Mouse (Mus musculus): Measurements from ENCODE around the gene Lpar5.

Lpar5 gene

GRCm38 (mm10) chr6:125071170-125071895 lies 3.6 kb downstream of the Lpar5 start:
- CTCF ChIA-PET: interaction anchor here (0.6 to 2.5 kb wide), 7 partner anchors 13 to 224 kb away, joined by 3 to 9 read pairs (median 5); no protein-coding TSS in a partner anchor
- POLR2A ChIA-PET: interaction anchor here in 3 of 4 experiments (0.6 to 5.4 kb wide), 21 partner anchors 10 to 359 kb away, joined by 3 to 30 read pairs (median 4); partner anchors contain the start of genes Emg1 (in 1 of the 3), Gapdh (in 1 of the 3), Grcc10 (in 1 of the 3) and Phb2 (in 1 of the 3)

- CTCF ChIA-PET: interaction anchor here in 3 of 4 experiments (0.7 to 1.6 kb wide), 3 partner anchors 13 to 224 kb away, joined by 3 to 8 read pairs (median 3); no protein-coding TSS in a partner anchor
- POLR2A ChIA-PET: interaction anchor here in 3 of 4 experiments (0.5 to 5.4 kb wide), 15 partner anchors 10 to 331 kb away, joined by 3 to 30 read pairs (median 4); partner anchors contain the start of genes Acrbp (in 2 of the 3) and Grcc10 (in 1 of the 3)
Observed at GRCm38 (mm10) chr6:125071896-125072279, 4.2 kb downstream of the Lpar5 start.

- ChIA-PET CTCF (interaction anchor here (0.6 to 1.6 kb wide), 12 partner anchors 8 to 226 kb away, joined by 3 to 6 read pairs (median 4); partner anchors contain the start of gene Acrbp (in 1 of the 4)), POLR2A (interaction anchor here (0.5 to 5.4 kb wide), 22 partner anchors 8 to 333 kb away, joined by 3 to 30 read pairs (median 3); partner anchors contain the start of genes Acrbp (in 1 of the 4), Gapdh (in 1 of the 4), Grcc10 (in 1 of the 4) and Mlf2 (in 1 of the 4))
Observed at GRCm38 (mm10) chr6:125073825-125074224, 6.1 kb downstream of the Lpar5 start.

GRCm38 (mm10) chr6:125081394-125081793 lies 13.7 kb downstream of the Lpar5 start:
- ChIA-PET POLR2A (interaction anchor here (0.5 to 3.3 kb wide), 28 partner anchors 8 to 340 kb away, joined by 3 to 24 read pairs (median 4); partner anchors contain the start of genes Lpar5 (in 2 of the 4), Acrbp (in 1 of the 4), Gapdh (in 1 of the 4) and Grcc10 (in 1 of the 4)), CTCF (interaction anchor here (0.6 to 2.8 kb wide), 29 partner anchors 8 to 379 kb away, joined by 3 to 21 read pairs (median 4); partner anchors contain the start of genes Acrbp (in 2 of the 4), Lpar5 (in 2 of the 4), Atn1 (in 1 of the 4) and Zfp384 (in 1 of the 4))

GRCm38 (mm10) chr6:125081797-125082560 lies 14.3 kb downstream of the Lpar5 start:
- POLR2A ChIA-PET: interaction anchor here (0.5 to 3.3 kb wide), 28 partner anchors 9 to 341 kb away, joined by 3 to 24 read pairs (median 4); partner anchors contain the start of genes Lpar5 (in 2 of the 4), Acrbp (in 1 of the 4), Gapdh (in 1 of the 4) and Grcc10 (in 1 of the 4)
- CTCF ChIA-PET: interaction anchor here (0.6 to 2.8 kb wide), 32 partner anchors 8 to 379 kb away, joined by 3 to 21 read pairs (median 4); partner anchors contain the start of genes Acrbp (in 2 of the 4), Lpar5 (in 2 of the 4), Atn1 (in 1 of the 4) and Zfp384 (in 1 of the 4)

GRCm38 (mm10) chr6:125082801-125083386 lies 15.2 kb downstream of the Lpar5 start:
- ChIA-PET POLR2A (interaction anchor here in 2 of 4 experiments (0.5 to 3.3 kb wide), 10 partner anchors 9 to 232 kb away, joined by 3 to 24 read pairs (median 7); partner anchors contain the start of genes Lpar5 (in 2 of the 2) and Acrbp (in 1 of the 2)), CTCF (interaction anchor here (0.5 to 2.8 kb wide), 15 partner anchors 8 to 366 kb away, joined by 3 to 21 read pairs (median 4); partner anchors contain the start of genes Lpar5 (in 2 of the 4) and Acrbp (in 1 of the 4))

- ChIA-PET POLR2A (interaction anchor here (0.5 to 1.3 kb wide), 8 partner anchors 9 to 155 kb away, joined by 3 to 5 read pairs (median 3); no protein-coding TSS in a partner anchor), CTCF (interaction anchor here (0.5 to 1.4 kb wide), 13 partner anchors 9 to 392 kb away, joined by 3 to 8 read pairs (median 4); partner anchors contain the start of gene Mlf2 (in 1 of the 4))
Observed at GRCm38 (mm10) chr6:125084424-125084823, 16.7 kb downstream of the Lpar5 start.

- ChIA-PET POLR2A (interaction anchor here in 3 of 4 experiments (0.6 to 5.2 kb wide), 43 partner anchors 9 to 349 kb away, joined by 3 to 32 read pairs (median 4); partner anchors contain the start of genes Chd4 (in 2 of the 3), Gapdh (in 2 of the 3), Mlf2 (in 2 of the 3) and Mrpl51 (in 2 of the 3)), CTCF (interaction anchor here in 2 of 4 experiments (1.0 to 1.8 kb wide), 6 partner anchors 20 to 241 kb away, joined by 3 to 6 read pairs (median 4); partner anchors contain the start of genes Lpar5 (in 1 of the 2) and Mlf2 (in 1 of the 2))
Observed at GRCm38 (mm10) chr6:125087937-125088336, 20.2 kb downstream of the Lpar5 start.

- POLR2A ChIA-PET: interaction anchor here in 3 of 4 experiments (0.6 to 5.2 kb wide), 61 partner anchors 8 to 350 kb away, joined by 3 to 32 read pairs (median 4); partner anchors contain the start of genes Acrbp (in 3 of the 3), Chd4 (in 2 of the 3), Gapdh (in 2 of the 3) and Grcc10 (in 2 of the 3)
- CTCF ChIA-PET: interaction anchor here in 3 of 4 experiments (0.5 to 1.8 kb wide), 14 partner anchors 13 to 260 kb away, joined by 3 to 6 read pairs (median 4); partner anchors contain the start of genes Cdca3 (in 1 of the 3), Gapdh (in 1 of the 3), Lpar5 (in 1 of the 3) and Mlf2 (in 1 of the 3)
Observed at GRCm38 (mm10) chr6:125088561-125089321, 21.0 kb downstream of the Lpar5 start.

GRCm38 (mm10) chr6:125089521-125090321 lies 22.0 kb downstream of the Lpar5 start:
- POLR2A ChIA-PET: interaction anchor here in 3 of 4 experiments (0.5 to 5.2 kb wide), 60 partner anchors 12 to 1153 kb away, joined by 3 to 32 read pairs (median 4); partner anchors contain the start of genes Acrbp (in 2 of the 3), Gapdh (in 2 of the 3), Grcc10 (in 2 of the 3) and Mrpl51 (in 2 of the 3)
- CTCF ChIA-PET: interaction anchor here (0.6 to 1.8 kb wide), 23 partner anchors 8 to 389 kb away, joined by 3 to 9 read pairs (median 3); partner anchors contain the start of genes Acrbp (in 1 of the 4), Cdca3 (in 1 of the 4), Gapdh (in 1 of the 4) and Grcc10 (in 1 of the 4)

GRCm38 (mm10) chr6:125090341-125091085 lies 22.8 kb downstream of the Lpar5 start:
- ChIA-PET POLR2A (interaction anchor here in 3 of 4 experiments (0.6 to 5.2 kb wide), 51 partner anchors 11 to 1152 kb away, joined by 3 to 32 read pairs (median 4); partner anchors contain the start of genes Gapdh (in 2 of the 3), Grcc10 (in 2 of the 3), Mrpl51 (in 2 of the 3) and Ncapd2 (in 2 of the 3)), CTCF (interaction anchor here (0.6 to 1.8 kb wide), 19 partner anchors 9 to 390 kb away, joined by 3 to 9 read pairs (median 3); partner anchors contain the start of genes Acrbp (in 1 of the 4), Cdca3 (in 1 of the 4), Grcc10 (in 1 of the 4) and Usp5 (in 1 of the 4))

GRCm38 (mm10) chr6:125092372-125092771 lies 24.7 kb downstream of the Lpar5 start:
- ChIA-PET POLR2A (interaction anchor here in 3 of 4 experiments (0.5 to 4.9 kb wide), 27 partner anchors 9 to 488 kb away, joined by 3 to 30 read pairs (median 4); partner anchors contain the start of genes Gapdh (in 2 of the 3), Cdca3 (in 1 of the 3), Mlf2 (in 1 of the 3) and Mrpl51 (in 1 of the 3)), CTCF (interaction anchor here in 2 of 4 experiments (0.5 to 1.0 kb wide), 4 partner anchors 25 to 581 kb away, joined by 3 to 7 read pairs (median 4); partner anchors contain the start of genes Mrpl51 (in 1 of the 2) and Ncapd2 (in 1 of the 2))

GRCm38 (mm10) chr6:125094843-125095242 lies 27.1 kb downstream of the Lpar5 start:
- CTCF ChIA-PET: interaction anchor here (0.6 to 1.9 kb wide), 5 partner anchors 13 to 247 kb away, joined by 3 to 12 read pairs (median 3); no protein-coding TSS in a partner anchor
- POLR2A ChIA-PET: interaction anchor here (0.5 to 2.6 kb wide), 17 partner anchors 8 to 383 kb away, joined by 3 to 8 read pairs (median 4); partner anchors contain the start of genes Mlf2 (in 1 of the 4), Mrpl51 (in 1 of the 4) and Ncapd2 (in 1 of the 4)
